Mouse (Mus musculus): ENCODE results near the gene Cntnap2. TPM values are rescaled to one million over a fixed set of nuclear protein-coding genes. Genes with fewer than 3 reads are reported as not detected.
A peak's percentile ranks its signal among the peaks of the same experiment; 100 is the strongest.

Gene Cntnap2
- polyA plus RNA-seq, 1 experiment from 2014 or later = 5.7 TPM

DNA sequence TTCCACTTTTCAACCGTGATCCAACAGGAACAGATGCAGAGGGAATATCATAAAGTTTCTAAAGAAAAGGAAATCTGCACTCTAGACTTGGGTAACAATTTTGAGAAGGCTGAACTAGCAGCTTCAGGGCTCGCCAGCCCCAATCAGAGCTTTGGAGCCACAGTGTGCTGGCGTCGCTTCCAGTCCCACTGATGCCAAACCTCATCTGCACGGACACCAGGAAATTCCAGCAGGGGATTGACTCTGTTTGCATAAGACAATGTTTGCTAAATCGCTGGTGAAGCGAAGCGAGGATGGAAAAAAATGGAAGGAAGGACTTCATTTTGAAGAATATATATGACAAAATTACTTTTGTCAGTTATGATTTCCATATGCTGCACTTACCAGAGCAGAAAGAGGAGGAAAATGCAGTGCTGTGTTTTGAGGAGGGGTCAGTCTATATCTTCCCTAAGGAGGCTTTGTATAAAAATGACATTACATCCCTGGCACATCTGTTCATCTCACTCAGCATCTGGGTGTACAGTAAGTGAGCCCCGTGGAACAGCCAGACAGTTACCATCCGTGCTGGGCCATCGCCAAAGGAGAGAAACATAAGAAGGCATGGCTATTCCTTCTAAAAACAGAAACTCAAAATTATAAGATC is 2245.8 kb downstream of the Cntnap2 start:
- no peak overlapping the region for H3K9ac ChIP-seq
- peak; percentile 81; the same call in 1 of the 2 replicates for ATAC-seq (ENCODE audit: insufficient number of reproducible peaks, insufficient read depth, low FRiP score, low TSS enrichment)
- no peak overlapping the region for H3K4me2 ChIP-seq (replicated peaks)
- no peaks in the 10 kb centered on the region for H3K9me3 ChIP-seq
- H3K27ac ChIP-seq = peak overlapping the region; percentile 31; the same call in 1 of the 2 replicates
- H3K27me3 ChIP-seq = no peaks in the 10 kb centered on the region
- H3K4me3 ChIP-seq = no peak overlapping the region
- H3K4me1 ChIP-seq = peaks cover 5% of the 10 kb centered on the region; the same call in 1 of the 2 replicates
- WGBS = 42% methylated on average over 11 of the region's 11 CpGs
- no peaks in the 10 kb centered on the region for H3K36me3 ChIP-seq

DNA sequence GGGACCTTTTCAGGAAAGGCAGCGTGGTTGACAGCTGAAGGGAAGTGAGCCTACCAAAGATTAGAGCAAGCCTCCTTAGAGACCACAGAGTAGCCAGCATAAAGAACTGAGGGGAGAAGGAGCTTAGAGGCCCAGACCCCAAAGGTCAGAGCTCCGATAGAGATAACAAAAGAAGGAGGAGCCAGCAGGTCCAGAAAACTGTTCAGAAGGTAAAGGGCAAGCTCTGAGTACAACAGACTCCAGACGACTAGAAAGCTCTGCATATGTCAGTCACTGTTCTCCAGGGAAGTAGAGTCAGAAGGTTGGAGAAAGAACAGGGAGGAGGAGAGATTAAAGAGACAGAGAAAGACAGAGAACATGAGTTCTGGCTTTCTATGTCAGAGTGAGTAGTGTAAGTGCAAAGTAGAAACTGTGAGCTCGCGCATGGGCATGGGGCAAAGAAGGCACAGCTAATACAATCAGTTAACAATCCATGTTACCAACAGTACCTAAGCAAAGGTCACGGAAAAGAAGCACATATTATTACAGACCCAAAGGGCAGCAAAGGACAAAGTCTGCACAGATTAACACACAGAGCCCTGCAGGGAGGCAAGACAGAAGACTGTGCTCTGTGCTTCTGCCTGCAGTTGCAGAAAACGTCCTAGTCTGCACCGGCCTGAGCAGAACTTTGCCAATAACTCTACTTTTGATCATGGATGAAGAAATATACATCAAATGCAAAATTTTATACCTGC is 2247.1 kb downstream of the Cntnap2 start:
- WGBS = 65% methylated on average over 8 of the region's 8 CpGs
- no peak overlapping the region for H3K4me2 ChIP-seq (replicated peaks)
- H3K27me3 ChIP-seq = no peaks in the 10 kb centered on the region
- no peak overlapping the region for H3K9ac ChIP-seq
- H3K4me3 ChIP-seq = no peak overlapping the region
- no peak for ATAC-seq (ENCODE audit: insufficient number of reproducible peaks, insufficient read depth, low FRiP score, low TSS enrichment)
- H3K4me1 ChIP-seq = peaks cover 5% of the 10 kb centered on the region; the same call in 1 of the 2 replicates
- no peaks in the 10 kb centered on the region for H3K9me3 ChIP-seq
- H3K36me3 ChIP-seq = no peaks in the 10 kb centered on the region
- no peak overlapping the region for H3K27ac ChIP-seq

DNA sequence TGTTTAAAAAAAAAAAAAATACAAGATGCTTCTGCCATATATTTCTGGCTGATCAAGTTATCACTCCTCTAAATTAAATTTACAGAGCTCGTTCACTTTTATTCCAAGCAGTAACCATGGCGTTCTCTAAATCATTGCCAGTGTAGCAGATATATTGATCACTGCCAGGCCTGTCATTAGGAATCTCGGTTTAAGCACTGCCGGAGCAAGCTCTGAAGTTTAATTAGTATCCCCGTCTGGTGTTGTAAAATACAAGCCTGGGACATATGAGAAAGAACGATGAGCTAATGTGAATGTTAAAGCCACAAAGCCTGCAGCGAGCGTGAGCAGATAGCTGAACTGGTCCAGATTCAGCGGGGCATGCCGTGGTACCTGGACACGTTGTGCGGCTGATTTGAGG is 2247.8 kb downstream of the Cntnap2 start:
- H3K4me2 ChIP-seq (replicated peaks) = no peak overlapping the region

DNA sequence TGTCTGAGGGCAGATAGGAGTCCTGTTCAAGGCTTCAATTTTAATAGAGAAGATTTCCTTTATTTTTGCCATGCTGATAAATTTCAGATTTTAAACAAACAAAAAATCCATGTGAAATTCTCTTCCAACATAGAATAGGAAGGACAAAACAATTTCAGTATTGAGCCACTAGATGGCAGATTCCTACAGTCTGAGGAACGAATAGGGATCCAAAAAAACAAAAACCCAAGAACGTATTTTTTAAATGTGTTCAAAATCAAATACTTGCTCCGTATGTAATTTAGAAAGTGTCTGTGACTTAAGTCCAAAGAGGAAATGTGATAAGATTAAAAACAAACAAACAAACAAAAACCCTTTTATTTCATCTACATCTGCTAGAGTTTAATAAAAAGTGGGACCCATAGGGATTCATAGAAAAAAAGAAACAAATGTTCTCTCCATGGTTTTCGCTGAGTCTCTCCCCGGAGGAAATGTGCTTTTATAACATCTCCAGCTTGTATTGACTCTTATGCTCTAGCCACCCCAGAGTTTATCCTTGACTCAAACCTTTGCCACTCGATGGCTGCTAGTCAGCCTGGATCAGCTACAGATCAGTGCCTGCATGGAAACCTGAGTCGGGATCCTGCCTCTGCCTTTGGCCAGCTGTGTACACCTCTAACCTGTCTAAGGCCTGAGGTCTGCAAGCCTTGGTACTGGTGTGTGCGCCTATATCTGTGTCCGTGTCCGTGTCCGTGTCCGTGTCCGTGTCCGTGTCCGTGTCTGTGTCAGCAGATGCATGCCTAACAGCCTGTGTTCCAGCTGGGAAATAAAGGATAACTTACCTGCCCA is 2255.6 kb downstream of the Cntnap2 start:
- WGBS = 49% methylated on average over 15 of the region's 15 CpGs
- H3K4me2 ChIP-seq (replicated peaks) = peak overlapping the region; percentile 39
- no peaks in the 10 kb centered on the region for H3K9me3 ChIP-seq
- no peaks in the 10 kb centered on the region for H3K27me3 ChIP-seq
- H3K9ac ChIP-seq = peak overlapping the region; percentile 27; the same call in 1 of the 2 replicates
- peaks cover 17% of the 10 kb centered on the region for H3K4me1 ChIP-seq
- ATAC-seq (ENCODE audit: insufficient number of reproducible peaks, insufficient read depth, low FRiP score, low TSS enrichment) = peak; percentile 31; the same call in 1 of the 2 replicates
- H3K4me3 ChIP-seq = peak overlapping the region; percentile 24
- no peaks in the 10 kb centered on the region for H3K36me3 ChIP-seq
- H3K27ac ChIP-seq = peak overlapping the region; percentile 72

More for the DNA sequence above, 2247.8 kb downstream of the Cntnap2 start:
- H3K27ac ChIP-seq = no peak overlapping the region
- peaks cover 5% of the 10 kb centered on the region; the same call in 1 of the 2 replicates for H3K4me1 ChIP-seq
- no peak overlapping the region for H3K9ac ChIP-seq
- no peaks in the 10 kb centered on the region for H3K36me3 ChIP-seq
- 79% methylated on average over 12 of the region's 12 CpGs for WGBS
- H3K9me3 ChIP-seq = no peaks in the 10 kb centered on the region
- H3K27me3 ChIP-seq = no peaks in the 10 kb centered on the region
- no peak for ATAC-seq (ENCODE audit: insufficient number of reproducible peaks, insufficient read depth, low FRiP score, low TSS enrichment)
- no peak overlapping the region for H3K4me3 ChIP-seq

DNA sequence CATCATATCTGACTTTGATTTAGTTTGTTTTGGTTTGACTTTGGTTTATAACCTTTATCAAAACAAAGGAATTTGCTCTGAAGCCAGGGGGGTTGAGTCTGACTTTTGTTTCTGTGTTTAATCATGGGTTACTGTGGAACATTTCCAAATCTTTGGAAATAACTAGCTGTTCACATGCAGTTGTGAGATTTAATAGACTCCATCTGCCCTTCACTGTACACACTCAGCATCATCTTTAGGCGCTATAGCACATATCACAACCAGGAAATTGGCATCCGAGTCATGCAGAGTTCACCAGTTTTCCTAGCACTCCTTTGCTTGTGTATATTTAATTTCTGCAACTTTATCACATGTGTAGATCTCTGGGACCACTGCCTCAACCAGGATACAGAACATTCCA is 2256.3 kb downstream of the Cntnap2 start:
- no peaks in the 10 kb centered on the region for H3K36me3 ChIP-seq
- no peak overlapping the region for H3K4me2 ChIP-seq (replicated peaks)
- no peak overlapping the region for H3K4me3 ChIP-seq
- no peak overlapping the region for H3K9ac ChIP-seq
- H3K27ac ChIP-seq = peak overlapping the region; percentile 72; the same call in 1 of the 2 replicates
- no peaks in the 10 kb centered on the region for H3K27me3 ChIP-seq
- H3K9me3 ChIP-seq = no peaks in the 10 kb centered on the region
- WGBS = 48% methylated on average over 2 of the region's 2 CpGs
- H3K4me1 ChIP-seq = peaks cover 17% of the 10 kb centered on the region
- peak; percentile 54; the same call in 1 of the 2 replicates for ATAC-seq (ENCODE audit: insufficient number of reproducible peaks, insufficient read depth, low FRiP score, low TSS enrichment)

DNA sequence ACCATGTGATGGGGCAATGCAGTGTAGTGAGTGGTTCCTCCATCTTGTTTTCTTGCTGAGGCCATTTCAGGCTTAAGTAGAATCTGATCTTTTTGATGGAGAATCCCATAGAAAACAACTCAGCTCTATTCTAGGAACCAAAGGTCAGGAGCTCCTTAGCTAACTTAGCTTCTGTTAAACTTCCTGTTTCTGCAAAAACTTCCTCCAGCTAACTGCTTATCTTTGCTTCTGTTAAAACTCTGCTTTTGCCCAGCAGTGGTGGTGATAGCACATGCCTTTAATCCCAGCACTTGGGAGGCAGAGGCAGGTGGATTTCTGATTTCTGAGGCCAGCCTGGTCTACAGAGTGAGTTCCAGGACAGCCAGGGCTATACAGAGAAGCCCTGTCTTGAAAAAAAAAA is 2258.1 kb downstream of the Cntnap2 start:
- Histone ChIP-seq H3K27me3 (no peaks in the 10 kb centered on the region), H3K9ac (no peak overlapping the region), H3K9me3 (no peaks in the 10 kb centered on the region), H3K4me1 (peaks cover 17% of the 10 kb centered on the region), H3K27ac (no peak overlapping the region), H3K36me3 (no peaks in the 10 kb centered on the region), H3K4me2 (replicated peaks) (no peak overlapping the region), H3K4me3 (no peak overlapping the region)
- ATAC-seq (ENCODE audit: insufficient number of reproducible peaks, insufficient read depth, low FRiP score, low TSS enrichment) = no peak

DNA sequence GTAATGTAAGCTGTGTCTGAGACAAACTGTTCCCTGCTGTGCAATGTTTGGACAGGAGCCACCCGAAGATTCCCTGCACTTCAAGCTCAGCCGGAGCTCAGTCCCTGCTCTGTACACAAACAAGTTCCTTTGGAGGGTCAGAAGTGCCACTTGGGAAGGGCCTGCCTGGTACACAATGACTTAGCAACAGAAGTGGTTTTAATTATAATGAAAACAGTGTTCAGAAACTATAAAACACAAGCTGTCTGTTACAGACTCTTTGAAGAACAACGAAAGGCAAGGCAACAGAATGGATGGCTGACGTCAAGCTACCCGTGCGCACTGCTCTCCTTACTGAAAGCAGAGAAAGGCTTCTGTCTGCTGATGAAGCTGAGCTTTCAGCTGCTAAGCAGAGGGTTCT is 2259.5 kb downstream of the Cntnap2 start:
- peak overlapping the region; percentile 32 for H3K4me2 ChIP-seq (replicated peaks)
- peaks cover 10% of the 10 kb centered on the region; the same call in 1 of the 2 replicates for H3K4me1 ChIP-seq
- no peak overlapping the region for H3K27ac ChIP-seq
- H3K36me3 ChIP-seq = no peaks in the 10 kb centered on the region
- no peaks in the 10 kb centered on the region for H3K27me3 ChIP-seq
- H3K4me3 ChIP-seq = no peak overlapping the region
- no peaks in the 10 kb centered on the region for H3K9me3 ChIP-seq
- H3K9ac ChIP-seq = no peak overlapping the region
- ATAC-seq (ENCODE audit: insufficient number of reproducible peaks, insufficient read depth, low FRiP score, low TSS enrichment) = no peak
- 3% methylated on average over 6 of the region's 6 CpGs for WGBS

DNA sequence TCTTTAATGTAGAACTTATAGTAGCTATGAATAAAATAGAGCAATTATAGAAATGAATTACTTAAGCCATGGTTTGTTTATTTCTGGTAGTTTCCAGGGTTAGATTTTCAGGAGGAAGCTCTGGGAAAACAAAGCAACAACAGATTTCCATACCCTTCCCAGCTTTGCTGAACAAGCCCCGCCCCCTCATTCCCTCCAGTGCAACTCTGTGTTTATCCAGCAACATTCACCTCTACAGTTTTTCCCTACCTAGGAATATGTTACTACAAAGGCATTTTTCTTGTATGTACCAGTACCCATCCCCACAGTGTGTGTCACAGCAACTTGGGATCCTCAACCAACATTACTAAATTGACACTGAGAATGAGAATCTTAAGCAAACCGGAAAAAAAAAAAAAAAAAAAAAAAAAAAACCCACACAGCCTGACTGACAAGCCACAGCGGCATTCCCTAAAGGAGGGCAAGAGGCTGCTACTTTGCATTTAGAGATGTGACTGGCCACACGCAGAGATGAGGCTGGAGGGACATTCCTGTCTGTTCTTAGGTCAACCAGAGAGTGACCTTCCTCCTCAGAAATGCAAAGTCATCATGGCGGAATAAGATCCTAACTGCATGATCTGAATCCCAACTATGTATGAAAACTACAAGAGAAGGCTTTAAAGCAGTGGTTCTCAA is 2260.3 kb downstream of the Cntnap2 start:
- Histone ChIP-seq H3K4me3 (no peak overlapping the region), H3K4me2 (replicated peaks) (no peak overlapping the region), H3K9me3 (no peaks in the 10 kb centered on the region), H3K9ac (no peak overlapping the region), H3K36me3 (no peaks in the 10 kb centered on the region), H3K4me1 (peaks cover 10% of the 10 kb centered on the region; the same call in 1 of the 2 replicates), H3K27ac (no peak overlapping the region), H3K27me3 (no peaks in the 10 kb centered on the region)
- no peak for ATAC-seq (ENCODE audit: insufficient number of reproducible peaks, insufficient read depth, low FRiP score, low TSS enrichment)
- 10% methylated on average over 5 of the region's 5 CpGs for WGBS

DNA sequence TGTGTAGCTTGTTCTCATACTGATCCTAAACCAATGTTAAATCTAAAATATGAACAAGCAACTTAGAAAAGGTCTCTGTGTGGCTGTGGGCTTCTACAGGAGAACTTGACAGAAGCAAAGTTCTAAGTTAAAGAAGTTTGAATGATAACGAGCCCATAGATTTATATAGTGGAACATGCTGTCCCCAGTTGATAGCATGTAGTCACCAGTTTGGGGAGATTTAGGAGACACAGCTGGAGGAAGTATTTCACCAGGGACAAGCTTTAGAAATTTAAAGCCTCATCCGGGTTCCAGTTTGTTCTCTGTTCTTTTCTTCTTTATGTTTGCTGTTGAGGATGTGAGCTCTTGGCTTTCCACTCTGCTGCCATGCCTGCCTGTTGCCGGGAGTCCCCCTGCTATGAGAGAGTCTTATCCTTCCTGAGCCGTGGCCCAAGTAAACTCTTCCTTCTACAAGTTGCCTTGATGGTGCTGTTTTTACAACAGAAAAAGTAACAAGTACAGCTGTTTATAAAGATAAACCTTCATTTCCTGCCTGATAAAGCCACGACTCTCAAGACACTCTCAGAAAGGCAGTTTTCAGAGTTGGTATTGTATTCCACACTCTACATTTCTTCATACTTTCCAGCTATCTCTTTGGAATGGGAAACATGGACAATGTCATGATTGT is 2264.1 kb downstream of the Cntnap2 start:
- Histone ChIP-seq H3K4me2 (replicated peaks) (no peak overlapping the region), H3K4me1 (0 out of 2 replicates have a peak, but pooled peaks cover 5% of the 10 kb centered on the region), H3K9me3 (no peaks in the 10 kb centered on the region), H3K9ac (no peak overlapping the region), H3K36me3 (no peaks in the 10 kb centered on the region), H3K27me3 (no peaks in the 10 kb centered on the region), H3K4me3 (no peak overlapping the region), H3K27ac (no peak overlapping the region)
- WGBS = 67% methylated on average over 5 of the region's 5 CpGs
- no peak for ATAC-seq (ENCODE audit: insufficient number of reproducible peaks, insufficient read depth, low FRiP score, low TSS enrichment)

DNA sequence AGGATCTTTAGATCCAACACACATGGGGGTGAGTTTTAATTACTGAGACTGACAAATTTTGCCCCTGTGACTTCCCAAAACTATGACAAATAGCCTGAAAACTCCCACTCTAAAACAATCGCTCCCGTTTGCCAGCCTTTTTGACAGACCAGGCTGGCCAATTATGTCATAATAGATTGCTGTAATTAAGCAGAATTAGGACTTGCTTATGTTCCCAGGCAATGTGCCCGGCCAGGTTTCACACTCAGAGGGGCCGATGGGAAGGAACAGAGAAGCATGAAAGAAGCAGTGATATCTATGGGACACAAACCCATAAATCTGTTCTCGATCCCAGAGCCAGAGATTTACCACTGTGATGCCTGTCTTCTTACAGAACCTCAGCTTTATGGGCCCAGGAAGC is 2264.7 kb downstream of the Cntnap2 start:
- no peak for ATAC-seq (ENCODE audit: insufficient number of reproducible peaks, insufficient read depth, low FRiP score, low TSS enrichment)
- H3K9me3 ChIP-seq = no peaks in the 10 kb centered on the region
- 69% methylated on average over 5 of the region's 5 CpGs for WGBS

DNA sequence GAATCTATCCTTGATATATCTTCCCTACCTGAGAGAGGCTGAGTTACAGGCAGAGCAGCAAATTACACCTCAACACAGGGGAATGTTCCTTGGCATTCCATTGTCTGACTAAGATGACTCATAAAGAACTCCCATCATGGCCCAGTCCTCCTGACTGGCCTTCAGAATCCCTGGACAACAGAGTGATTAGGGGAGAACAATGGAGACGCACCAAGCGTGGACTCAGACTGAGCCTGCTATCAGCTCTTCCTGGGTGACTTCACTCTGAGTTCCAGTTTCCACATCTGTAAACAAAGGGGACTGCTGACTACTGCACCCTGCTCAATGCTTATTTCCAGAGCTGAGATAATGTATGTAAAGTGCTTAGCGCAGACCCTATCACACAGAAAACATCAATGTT is 2269.1 kb downstream of the Cntnap2 start:
- no peak for ATAC-seq (ENCODE audit: insufficient number of reproducible peaks, insufficient read depth, low FRiP score, low TSS enrichment)
- no peaks in the 10 kb centered on the region for H3K27me3 ChIP-seq
- no peaks in the 10 kb centered on the region for H3K4me1 ChIP-seq
- no peaks in the 10 kb centered on the region for H3K9me3 ChIP-seq
- no peak overlapping the region for H3K4me2 ChIP-seq (replicated peaks)
- no peaks in the 10 kb centered on the region for H3K36me3 ChIP-seq
- no peak overlapping the region for H3K9ac ChIP-seq
- no peak overlapping the region for H3K4me3 ChIP-seq
- H3K27ac ChIP-seq = no peak overlapping the region
- WGBS = 86% methylated on average over 3 of the region's 3 CpGs

More for the DNA sequence above, 2264.7 kb downstream of the Cntnap2 start:
- Histone ChIP-seq H3K4me1 (0 out of 2 replicates have a peak, but pooled peaks cover under 1% of the 10 kb centered on the region), H3K4me3 (no peak overlapping the region), H3K27ac (no peak overlapping the region), H3K9ac (no peak overlapping the region), H3K36me3 (no peaks in the 10 kb centered on the region), H3K27me3 (no peaks in the 10 kb centered on the region), H3K4me2 (replicated peaks) (no peak overlapping the region)

Measured in embryonic facial prominence, embryonic 12.5 days (tissue).